15 mouse cellular contexts compared by ENCODE assay signal in genomic region chr11:98380106-98380505, GRCm38 (mm10). TPM values are rescaled to one million over a fixed set of nuclear protein-coding genes. Genes with fewer than 3 reads are reported as not detected.
DNase-seq lines count a peak whose midpoint lies in the region; ATAC-seq and TF ChIP-seq lines count a peak whose summit lies in the region.
"Had no signal": no experiment of that assay in that cellular context is flagged by ENCODE, and none has a peak within 500 bp of the region (broad histone marks: within the 10 kb centered on the region; RNA-seq: fewer than 3 reads in every experiment).

No protein-coding gene starts in this region.

- no peak overlapping the region for H3K4me2 ChIP-seq in kidney, embryonic 15.5 days
- H3K4me2 ChIP-seq in hindbrain, postnatal 0 days (ENCODE audit: low read depth, low read length) = no peak overlapping the region

- no peak overlapping the region for H3K9ac ChIP-seq in kidney, embryonic 15.5 days
- H3K9ac ChIP-seq in hindbrain, postnatal 0 days (replicated peaks; ENCODE audit: low read length) = no peak overlapping the region

- ATAC-seq in cerebellum, adult (ENCODE audit: insufficient number of reproducible peaks, low FRiP score, low TSS enrichment) = no peak
- ATAC-seq in kidney, embryonic 15.5 days (replicated peaks; ENCODE audit: low FRiP score) = no peak
- peak; percentile 24; the same call in 1 of the 2 replicates for ATAC-seq in hindbrain, postnatal 0 days
- ATAC-seq: activated CD4-positive, CD25-positive, alpha-beta regulatory T cell, adult 4 months had no signal

- peaks cover 60% of the 10 kb centered on the region for H3K36me3 ChIP-seq in kidney, embryonic 15.5 days
- peaks cover 31% of the 10 kb centered on the region; the same call in 1 of the 2 replicates for H3K36me3 ChIP-seq in hindbrain, postnatal 0 days (ENCODE audit: insufficient read depth, low read length)

- H3K9me3 ChIP-seq in kidney, embryonic 15.5 days (replicated peaks) = no peaks in the 10 kb centered on the region
- H3K9me3 ChIP-seq in hindbrain, postnatal 0 days (ENCODE audit: low read length) = no peaks in the 10 kb centered on the region

- peaks cover 24% of the 10 kb centered on the region for H3K4me1 ChIP-seq in kidney, embryonic 15.5 days
- no peaks in the 10 kb centered on the region for H3K4me1 ChIP-seq in hindbrain, postnatal 0 days (ENCODE audit: insufficient read depth, low read length)

- WGBS in kidney, embryonic 15.5 days = 74% methylated on average over 6 of the region's 6 CpGs
- WGBS in hindbrain, postnatal 0 days = 47% methylated on average over 6 of the region's 6 CpGs

- DNase-seq in cerebellum, adult 11 months = peak; percentile 69
- peak; percentile 49 for DNase-seq in kidney, adult 18-20 months
- peak; percentile 92 to 97 for DNase-seq in cerebellum, postnatal 14 days
- peak; percentile 86 for DNase-seq in hindbrain, postnatal 0 days (ENCODE audit: low spot score)
- no peak for DNase-seq in layer of hippocampus, adult 9-11 months
- no peak for DNase-seq in gastrocnemius, postnatal 4 days (ENCODE audit: low spot score in 2 of 2)
- DNase-seq: gastrocnemius, postnatal 14 days; thymus, adult 18-20 months had no signal

- H3K27ac ChIP-seq in kidney, embryonic 15.5 days = no peak overlapping the region
- peak overlapping the region; percentile 64 for H3K27ac ChIP-seq in hindbrain, postnatal 0 days
- H3K27ac ChIP-seq: kidney, postnatal 0 days had no signal

- H3K27me3 ChIP-seq in kidney, embryonic 15.5 days = peaks cover 19% of the 10 kb centered on the region
- no peaks in the 10 kb centered on the region for H3K27me3 ChIP-seq in hindbrain, postnatal 0 days (ENCODE audit: insufficient read depth, low read length)

- no peak for TF ChIP-seq CTCF in hindbrain, postnatal 0 days (IDR thresholded peaks at IDR 0.05; ENCODE audit: low read depth)

- no peak overlapping the region for H3K4me3 ChIP-seq in kidney, embryonic 15.5 days (replicated peaks)
- no peak overlapping the region for H3K4me3 ChIP-seq in hindbrain, postnatal 0 days (ENCODE audit: low read length)

RNA-seq across cellular contexts. Expression of gene Tcap, which starts 3.5 kb away (rescaled TPM):
- polyA plus RNA-seq in kidney, embryonic 15.5 days (2015; fragmentation: Nextera tagmentation; extraction: Ambion mirVana) = 2.5 and 3.5 TPM in 2 replicates
- total RNA-seq in hindbrain, postnatal 0 days (2014; rRNA removed) = 0.26 and 4.4 TPM in 2 replicates
- polyA plus RNA-seq in hindbrain, postnatal 0 days (2015; fragmentation: Nextera tagmentation; extraction: Ambion mirVana) = not detected in 2 replicates
- 100 to 1,000 TPM; 447 to 769 TPM for total RNA-seq in gastrocnemius, postnatal 4 days (2021)
- total RNA-seq: megakaryocyte-erythroid progenitor cell, adult 5-6 weeks; neutrophil, adult 5-6 weeks had no signal
- polyA plus RNA-seq: activated CD4-positive, CD25-positive, alpha-beta regulatory T cell, adult 4 months had no signal

RNA-seq across cellular contexts. Expression of gene Pnmt, which starts 6.1 kb away (rescaled TPM):
- polyA plus RNA-seq in kidney, embryonic 15.5 days (2015; fragmentation: Nextera tagmentation; extraction: Ambion mirVana) = 2.7 and 3.8 TPM in 2 replicates
- 1.2 and 5.4 TPM in 2 replicates for total RNA-seq in hindbrain, postnatal 0 days (2014; rRNA removed)
- polyA plus RNA-seq in hindbrain, postnatal 0 days (2015; fragmentation: Nextera tagmentation; extraction: Ambion mirVana) = 5.4 and 5.5 TPM in 2 replicates
- total RNA-seq in gastrocnemius, postnatal 4 days (2021) = under 1 TPM in 1 of 2 experiments, not detected in 1; 0.71 TPM
- total RNA-seq: megakaryocyte-erythroid progenitor cell, adult 5-6 weeks; neutrophil, adult 5-6 weeks had no signal
- polyA plus RNA-seq: activated CD4-positive, CD25-positive, alpha-beta regulatory T cell, adult 4 months; small intestine, adult 2 months had no signal

RNA-seq across cellular contexts. Expression of gene Pgap3, which starts 20.2 kb away (rescaled TPM):
- 16.9 and 17.5 TPM in 2 replicates for polyA plus RNA-seq in kidney, embryonic 15.5 days (2015; fragmentation: Nextera tagmentation; extraction: Ambion mirVana)
- 10.6 and 12.0 TPM in 2 replicates for total RNA-seq in hindbrain, postnatal 0 days (2014; rRNA removed)
- 7.8 and 9.2 TPM in 2 replicates for polyA plus RNA-seq in hindbrain, postnatal 0 days (2015; fragmentation: Nextera tagmentation; extraction: Ambion mirVana)
- total RNA-seq in gastrocnemius, postnatal 4 days (2021) = 1 to 10 TPM; 4.6 to 5.6 TPM

RNA-seq across cellular contexts. Expression of gene Stard3, which starts 21.9 kb away (rescaled TPM):
- polyA plus RNA-seq in kidney, embryonic 15.5 days (2015; fragmentation: Nextera tagmentation; extraction: Ambion mirVana) = 46.4 and 53.1 TPM in 2 replicates
- 44.0 and 52.4 TPM in 2 replicates for total RNA-seq in hindbrain, postnatal 0 days (2014; rRNA removed)
- 28.4 and 31.9 TPM in 2 replicates for polyA plus RNA-seq in hindbrain, postnatal 0 days (2015; fragmentation: Nextera tagmentation; extraction: Ambion mirVana)
- total RNA-seq in gastrocnemius, postnatal 4 days (2021) = 10 to 100 TPM; 14.1 to 16.9 TPM

RNA-seq across cellular contexts. Expression of gene Ppp1r1b, which starts 31.9 kb away (rescaled TPM):
- 2.8 and 6.8 TPM in 2 replicates for polyA plus RNA-seq in kidney, embryonic 15.5 days (2015; fragmentation: Nextera tagmentation; extraction: Ambion mirVana)
- 1.3 and 3.5 TPM in 2 replicates for total RNA-seq in hindbrain, postnatal 0 days (2014; rRNA removed)
- polyA plus RNA-seq in hindbrain, postnatal 0 days (2015; fragmentation: Nextera tagmentation; extraction: Ambion mirVana) = 18.0 and 19.1 TPM in 2 replicates
- total RNA-seq in gastrocnemius, postnatal 4 days (2021) = under 1 TPM; 0.52 to 0.70 TPM
- total RNA-seq: megakaryocyte-erythroid progenitor cell, adult 5-6 weeks; neutrophil, adult 5-6 weeks had no signal
- polyA plus RNA-seq: activated CD4-positive, CD25-positive, alpha-beta regulatory T cell, adult 4 months had no signal

Comparison
In these comparisons a context has a peak if more than half of its experiments do, and no peak if none do; other contexts are left out.
1. DNase-seq: peak in cerebellum, adult 11 months (single experiment), kidney, adult 18-20 months (single experiment), cerebellum, postnatal 14 days (2 of 2) and hindbrain, postnatal 0 days (single experiment); none in layer of hippocampus, adult 9-11 months (single experiment) and gastrocnemius, postnatal 4 days (0 of 2).
2. RNA of gene Tcap, which starts 3.5 kb away (total RNA-seq): 447 to 769 TPM in gastrocnemius, postnatal 4 days; 0.26 to 4.4 TPM in hindbrain, postnatal 0 days; every median in the first group is over 10 times any median in the second.